Mouse (Mus musculus): ENCODE measurements around the gene Kif7. TPM values are rescaled to one million over a fixed set of nuclear protein-coding genes. Genes with fewer than 3 reads are reported as not detected.

Gene Kif7
- polyA plus RNA-seq, 1 experiment: 3.3 TPM

Other genes with a start within 250 kb of the Kif7 start
- gene Polg, start 249.4 kb downstream of the Kif7 start, polyA plus RNA-seq (2012; rRNA removed): 40.7 and 50.3 TPM in 2 replicates
- gene Rhcg, start 98.1 kb downstream of the Kif7 start, polyA plus RNA-seq (2012; rRNA removed): 272 and 356 TPM in 2 replicates
- 0.20 and 0.34 TPM in 2 replicates for gene Ticrr, start 55.5 kb downstream of the Kif7 start, polyA plus RNA-seq (2012; rRNA removed)
- gene Plin1, start 17.2 kb upstream of the Kif7 start, polyA plus RNA-seq (2012; rRNA removed): 1,005 and 1,059 TPM in 2 replicates
- 34.3 and 44.7 TPM in 2 replicates for gene Pex11a, start 27.4 kb upstream of the Kif7 start, polyA plus RNA-seq (2012; rRNA removed)
- gene Wdr93, start 27.4 kb upstream of the Kif7 start, polyA plus RNA-seq (2012; rRNA removed): 3.9 and 6.7 TPM in 2 replicates
- gene Mesp1, start 78.1 kb upstream of the Kif7 start, polyA plus RNA-seq (2012; rRNA removed): 0.55 and 1.4 TPM in 2 replicates
- gene Mesp2, start 95.0 kb upstream of the Kif7 start, polyA plus RNA-seq (2012; rRNA removed): 1.6 and 2.1 TPM in 2 replicates
- gene Anpep, start 145.3 kb upstream of the Kif7 start, polyA plus RNA-seq (2012; rRNA removed): 17.6 and 22.7 TPM in 2 replicates
- 14.3 and 15.7 TPM in 2 replicates for gene Ap3s2, start 204.9 kb upstream of the Kif7 start, polyA plus RNA-seq (2012; rRNA removed)
- 10.7 and 13.5 TPM in 2 replicates for gene Arpin, start 219.6 kb upstream of the Kif7 start, polyA plus RNA-seq (2012; rRNA removed)

Measured in gonadal fat pad, adult 2 months (tissue).